Mouse (Mus musculus): Measurements from ENCODE around the gene Kcnk3.

Kcnk3 gene

DNA sequence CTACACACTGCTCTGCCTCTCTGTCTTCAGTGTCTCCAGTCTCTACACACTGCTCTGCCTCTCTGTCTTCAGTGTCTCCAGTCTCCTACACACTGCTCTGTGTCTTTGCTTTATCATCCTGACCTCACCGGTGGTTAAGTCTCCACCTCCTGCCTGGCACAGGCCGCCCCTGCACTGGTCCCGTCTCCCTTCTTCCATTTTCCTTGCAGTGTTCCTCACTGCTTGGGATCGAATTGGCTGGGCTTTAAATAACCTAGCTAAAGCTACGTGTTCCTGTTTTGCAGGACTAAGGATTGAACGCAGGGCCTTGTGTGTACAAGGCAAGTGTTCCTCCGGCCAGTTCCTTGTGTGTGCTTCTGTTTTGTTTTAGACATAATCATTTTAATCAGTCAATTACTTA, 82.1 kb downstream of the Kcnk3 start:
- no peak for DNase-seq (ENCODE audit: low spot score in 2 of 2)

DNA sequence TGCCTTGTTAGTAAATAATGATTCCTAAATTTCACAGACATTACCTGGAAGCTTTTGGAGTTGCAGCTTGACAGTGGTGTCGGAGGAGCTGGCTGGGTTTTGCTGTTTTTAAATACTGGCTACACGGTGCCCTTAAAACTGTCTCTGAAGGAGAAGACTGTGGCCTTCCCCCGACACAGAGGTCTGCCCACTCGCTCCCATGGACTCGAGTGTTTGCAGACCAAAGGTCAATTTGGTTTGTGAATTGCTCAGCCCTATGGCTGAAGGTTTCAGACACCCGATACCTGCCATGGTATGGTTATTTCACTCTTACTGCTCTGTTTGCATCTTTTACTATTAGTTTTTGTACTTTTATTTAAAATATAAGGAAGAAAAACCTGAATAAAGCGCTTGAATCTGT, 86.0 kb downstream of the Kcnk3 start:
- no peak for DNase-seq (ENCODE audit: low spot score in 2 of 2)

Measured in urinary bladder, adult 18-20 months (tissue).